Mouse (Mus musculus) megakaryocyte, embryonic 14.5 days (primary cell): ENCODE data around the gene Gbgt1.

Experiments
- FLI1 ChIP-seq: IDR thresholded peaks from 2 replicates; pipeline ENCODE4 v1.6.1; 2012; ENCODE audit warnings: low read length, inconsistent platforms, mixed read lengths
- GATA1 ChIP-seq: IDR thresholded peaks from 3 replicates; pipeline ENCODE4 v1.6.1; 2012; ENCODE audit warnings: mixed read lengths, low read length, inconsistent platforms, borderline replicate concordance

GRCm38 (mm10) chr2:28529856-28530255, 33.2 kb downstream of the Gbgt1 start:
- TF ChIP-seq GATA1 = no peak
- TF ChIP-seq FLI1 = no peak
